Mouse (Mus musculus): Measurements from ENCODE around the gene Uqcrq.

DNA sequence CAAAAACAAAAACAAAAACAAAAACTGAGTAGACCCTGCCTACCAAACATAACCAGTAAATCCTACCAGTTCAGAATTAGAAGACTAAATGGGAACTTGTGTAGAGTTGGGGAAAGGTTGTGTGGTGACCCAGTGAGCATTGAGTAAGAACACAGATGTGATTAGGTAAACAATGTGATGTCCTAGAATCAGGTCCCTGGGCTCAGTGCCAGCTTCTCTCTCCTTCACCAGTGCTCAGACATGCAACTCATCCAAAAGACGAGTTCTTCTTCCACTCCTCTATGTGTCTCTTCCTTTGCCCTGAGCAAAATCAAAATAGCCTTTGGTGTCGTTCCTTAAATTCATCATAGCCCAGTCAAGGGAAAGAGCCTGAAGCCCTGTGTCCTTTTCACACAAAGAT, 5.8 kb downstream of the Uqcrq start:
- no peak for TF ChIP-seq CTCF (IDR thresholded peaks at IDR 0.05)
- TF ChIP-seq EP300 (IDR thresholded peaks at IDR 0.05) = no peak
